Mouse (Mus musculus) limb, embryonic 15.5 days (tissue): ENCODE measurements at regions not wholly inside any gene's neighbourhood (a gene's known extent, or its start where the extent isn't known, plus 50 kb on each side); places are given as distances from the start of the nearest gene placed in this dataset.
A peak's percentile ranks its signal among the peaks of the same experiment; 100 is the strongest.

ENCODE experiments used
- ATAC-seq: fragments of 200-750 bp; cut with Nextera tagmentation; 2 replicates; pipeline ENCODE4 v1.8.0; 2017; ENCODE audit warnings: low read depth, moderate TSS enrichment; ENCODE audit not compliant: insufficient number of reproducible peaks, low FRiP score, low TSS enrichment
- H3K27ac ChIP-seq: fragments of 300-500 bp; sonication (generic); 2 replicates; pipeline ENCODE4 v1.5.1; 2015; ENCODE audit warnings: moderate library complexity, mild to moderate bottlenecking, inconsistent platforms
- H3K27me3 ChIP-seq: fragments of 300-500 bp; sonication (generic); 2 replicates; pipeline ENCODE4 v1.6.1; 2015; ENCODE audit warnings: inconsistent platforms
- H3K36me3 ChIP-seq: fragments of 300-500 bp; sonication (generic); 2 replicates; pipeline ENCODE4 v1.6.1; 2015; ENCODE audit warnings: inconsistent platforms
- H3K4me1 ChIP-seq: fragments of 300-500 bp; sonication (generic); 2 replicates; pipeline ENCODE4 v1.6.1; 2015; ENCODE audit warnings: inconsistent platforms
- H3K4me2 ChIP-seq: fragments of 300-500 bp; sonication (generic); 2 replicates; pipeline ENCODE4 v1.6.1; 2015; ENCODE audit warnings: mild to moderate bottlenecking, inconsistent platforms
- H3K4me3 ChIP-seq: fragments of 300-500 bp; sonication (generic); 2 replicates; pipeline ENCODE4 v1.5.1; 2015; ENCODE audit warnings: mild to moderate bottlenecking, inconsistent platforms
- H3K9ac ChIP-seq: fragments of 300-500 bp; sonication (generic); 2 replicates; pipeline ENCODE4 v1.6.1; 2015; ENCODE audit warnings: inconsistent platforms
- H3K9me3 ChIP-seq: fragments of 300-500 bp; sonication (generic); 2 replicates; pipeline ENCODE4 v1.6.1; 2016; ENCODE audit warnings: inconsistent platforms
- WGBS: fragments of 180-500 bp; shearing (Covaris S2); methylation state at CpG from one replicate; pipeline ENCODE4 v1.1.7; 2015; 5-methylcytosine and 5-hydroxymethylcytosine counted together

GRCm38 (mm10) chr6:143589666-143590065 lies 422.6 kb downstream of the Etnk1 start:
- 68% methylated on average over 1 of the region's 1 CpGs for WGBS
- Histone ChIP-seq H3K4me2 (no peak overlapping the region), H3K9me3 (no peaks in the 10 kb centered on the region), H3K4me3 (no peak overlapping the region), H3K36me3 (no peaks in the 10 kb centered on the region), H3K27me3 (no peaks in the 10 kb centered on the region), H3K4me1 (no peaks in the 10 kb centered on the region), H3K27ac (no peak overlapping the region), H3K9ac (no peak overlapping the region)
- ATAC-seq: no peak

GRCm38 (mm10) chr6:143590231-143590630 lies 423.2 kb downstream of the Etnk1 start:
- 46% methylated on average over 4 of the region's 4 CpGs for WGBS
- H3K27ac ChIP-seq: no peak overlapping the region
- H3K36me3 ChIP-seq: no peaks in the 10 kb centered on the region
- H3K4me1 ChIP-seq: no peaks in the 10 kb centered on the region
- H3K9ac ChIP-seq: no peak overlapping the region
- H3K9me3 ChIP-seq: no peaks in the 10 kb centered on the region
- no peak overlapping the region for H3K4me3 ChIP-seq
- H3K27me3 ChIP-seq: no peaks in the 10 kb centered on the region
- no peak for ATAC-seq
- H3K4me2 ChIP-seq: no peak overlapping the region

GRCm38 (mm10) chr6:143592490-143592889 lies 425.5 kb downstream of the Etnk1 start:
- Histone ChIP-seq H3K27me3 (no peaks in the 10 kb centered on the region), H3K4me3 (no peak overlapping the region), H3K9me3 (no peaks in the 10 kb centered on the region), H3K36me3 (no peaks in the 10 kb centered on the region), H3K4me1 (no peaks in the 10 kb centered on the region), H3K27ac (no peak overlapping the region), H3K9ac (no peak overlapping the region), H3K4me2 (no peak overlapping the region)
- WGBS: 90% methylated on average over 3 of the region's 3 CpGs
- no peak for ATAC-seq

GRCm38 (mm10) chr6:143595486-143595885 lies 428.5 kb downstream of the Etnk1 start:
- no peak for ATAC-seq
- Histone ChIP-seq H3K36me3 (no peaks in the 10 kb centered on the region), H3K4me2 (no peak overlapping the region), H3K9me3 (no peaks in the 10 kb centered on the region), H3K9ac (no peak overlapping the region), H3K27ac (no peak overlapping the region), H3K4me1 (no peaks in the 10 kb centered on the region), H3K27me3 (no peaks in the 10 kb centered on the region), H3K4me3 (no peak overlapping the region)
- 33% methylated on average over 2 of the region's 2 CpGs for WGBS

DNA sequence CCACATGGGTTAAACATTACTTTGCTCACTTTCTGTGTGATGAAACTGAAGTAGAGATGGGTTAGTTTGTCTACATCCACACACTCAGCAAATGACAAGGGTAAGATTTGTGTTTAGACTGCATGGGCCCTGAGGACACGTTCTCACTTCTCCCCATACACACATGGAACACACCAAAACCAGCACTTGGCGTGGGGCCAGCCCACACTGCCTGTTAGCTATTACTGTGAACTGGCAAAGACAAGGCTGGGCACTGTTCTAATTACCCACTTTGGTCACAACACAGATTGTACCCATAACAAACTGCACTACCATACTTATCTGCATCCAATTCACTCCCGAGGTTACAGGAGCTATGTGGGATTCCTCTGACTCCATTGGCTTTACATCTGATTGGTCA lies 430.4 kb downstream of the Etnk1 start:
- Histone ChIP-seq H3K27ac (no peak overlapping the region), H3K4me2 (no peak overlapping the region), H3K4me3 (no peak overlapping the region), H3K36me3 (no peaks in the 10 kb centered on the region), H3K9me3 (no peaks in the 10 kb centered on the region), H3K9ac (no peak overlapping the region), H3K4me1 (no peaks in the 10 kb centered on the region), H3K27me3 (no peaks in the 10 kb centered on the region)
- 56% methylated on average over 3 of the region's 3 CpGs for WGBS
- no peak for ATAC-seq

- no peaks in the 10 kb centered on the region for H3K27me3 ChIP-seq
- WGBS: 68% methylated on average over 4 of the region's 4 CpGs
- no peaks in the 10 kb centered on the region for H3K36me3 ChIP-seq
- no peak for ATAC-seq
- no peak overlapping the region for H3K4me3 ChIP-seq
- H3K4me1 ChIP-seq: no peaks in the 10 kb centered on the region
- 0 out of 2 replicates have a peak overlapping the region, but pooled peaks have one; percentile 11 for H3K27ac ChIP-seq
- H3K4me2 ChIP-seq: no peak overlapping the region
- no peaks in the 10 kb centered on the region for H3K9me3 ChIP-seq
- no peak overlapping the region for H3K9ac ChIP-seq
Observed at GRCm38 (mm10) chr6:143598916-143599315, 431.9 kb downstream of the Etnk1 start.

DNA sequence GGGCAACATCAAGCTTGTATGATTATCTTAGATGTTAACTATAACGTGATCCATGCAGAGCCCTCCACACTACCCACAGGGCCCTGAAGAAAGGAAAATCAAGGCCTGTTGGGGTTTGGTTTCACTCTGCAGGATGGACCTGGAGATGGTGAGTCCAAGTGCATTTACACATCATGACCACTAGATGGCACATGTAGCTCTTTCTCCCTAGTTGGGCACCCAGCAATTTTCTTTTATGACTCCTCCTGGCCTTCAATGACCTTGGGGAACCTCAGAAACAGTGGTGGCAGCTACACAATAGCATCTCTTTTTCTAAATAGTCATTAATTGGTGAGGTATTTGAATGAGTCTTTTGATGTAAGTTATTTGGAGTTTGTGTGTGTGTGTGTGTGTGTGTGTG lies 442.1 kb downstream of the Etnk1 start:
- Histone ChIP-seq H3K9me3 (no peaks in the 10 kb centered on the region), H3K4me2 (no peak overlapping the region), H3K4me3 (no peak overlapping the region), H3K9ac (no peak overlapping the region), H3K27me3 (peaks cover 4% of the 10 kb centered on the region; the same call in 1 of the 2 replicates), H3K27ac (no peak overlapping the region), H3K36me3 (no peaks in the 10 kb centered on the region), H3K4me1 (peaks cover 6% of the 10 kb centered on the region; the same call in 1 of the 2 replicates)
- no peak for ATAC-seq
- WGBS: 87% methylated on average over 1 of the region's 1 CpGs

GRCm38 (mm10) chr6:143612966-143613365 lies 445.9 kb downstream of the Etnk1 start:
- 73% methylated on average over 10 of the region's 10 CpGs for WGBS
- no peak overlapping the region for H3K27ac ChIP-seq
- peaks cover 7% of the 10 kb centered on the region; the same call in 1 of the 2 replicates for H3K27me3 ChIP-seq
- H3K9ac ChIP-seq: no peak overlapping the region
- H3K4me1 ChIP-seq: 0 out of 2 replicates have a peak, but pooled peaks cover 3% of the 10 kb centered on the region
- H3K9me3 ChIP-seq: no peaks in the 10 kb centered on the region
- H3K4me3 ChIP-seq: no peak overlapping the region
- ATAC-seq: no peak
- no peak overlapping the region for H3K4me2 ChIP-seq
- no peaks in the 10 kb centered on the region for H3K36me3 ChIP-seq

DNA sequence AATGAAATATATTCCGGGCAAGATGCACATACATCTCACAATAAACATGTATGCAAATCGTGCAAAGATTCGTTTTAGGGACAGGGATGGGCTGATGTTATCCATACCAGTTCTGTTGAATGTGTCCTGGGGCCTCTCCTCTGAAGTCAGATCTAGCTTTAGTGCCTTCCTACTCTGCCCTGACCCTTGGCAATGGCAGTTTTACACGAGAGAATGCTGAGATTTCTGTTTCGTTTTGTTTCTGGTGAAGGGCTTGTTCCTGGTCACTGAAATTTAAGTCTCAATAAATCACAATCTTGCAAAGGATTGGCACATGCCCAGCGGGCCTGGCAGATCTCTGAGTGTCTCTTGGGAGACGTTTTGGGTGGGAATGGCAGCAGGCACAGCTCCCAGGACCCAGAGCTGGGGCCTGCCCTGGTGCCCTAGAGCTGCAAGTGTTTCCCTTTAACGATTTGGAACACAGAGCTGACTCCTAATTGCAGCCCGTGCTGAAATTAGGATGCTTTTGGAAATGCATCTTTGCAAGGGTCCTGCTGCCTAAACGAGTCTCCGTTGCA lies 447.5 kb downstream of the Etnk1 start:
- no peak overlapping the region for H3K27ac ChIP-seq

DNA sequence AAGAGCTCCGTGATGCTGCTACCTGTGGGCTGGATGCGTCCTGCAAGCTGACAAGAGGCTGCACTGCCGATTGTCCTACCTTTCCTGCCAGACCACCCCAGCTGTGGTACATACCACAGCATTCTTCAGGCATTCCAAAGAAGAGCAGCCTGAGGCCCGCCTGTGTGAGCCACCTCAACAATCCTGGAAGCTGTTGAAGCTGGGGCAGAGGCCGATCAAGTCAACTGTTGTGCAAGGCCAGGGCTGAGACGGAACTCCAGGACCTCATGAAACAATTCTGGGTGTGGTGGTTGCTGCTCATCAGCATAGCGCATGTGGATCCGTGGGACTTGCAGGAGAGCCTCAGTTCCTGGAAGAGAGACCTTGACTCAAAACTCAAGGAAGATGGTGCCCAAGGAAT lies 448.3 kb downstream of the Etnk1 start:
- peaks cover 7% of the 10 kb centered on the region; the same call in 1 of the 2 replicates for H3K27me3 ChIP-seq
- H3K27ac ChIP-seq: no peak overlapping the region
- H3K4me2 ChIP-seq: no peak overlapping the region
- WGBS: 70% methylated on average over 8 of the region's 8 CpGs
- no peak overlapping the region for H3K4me3 ChIP-seq
- no peaks in the 10 kb centered on the region for H3K36me3 ChIP-seq
- peaks cover 7% of the 10 kb centered on the region for H3K4me1 ChIP-seq
- H3K9me3 ChIP-seq: no peaks in the 10 kb centered on the region
- no peak for ATAC-seq
- no peak overlapping the region for H3K9ac ChIP-seq

More for the DNA sequence above, 447.5 kb downstream of the Etnk1 start:
- Histone ChIP-seq H3K27me3 (peaks cover 7% of the 10 kb centered on the region; the same call in 1 of the 2 replicates), H3K4me3 (no peak overlapping the region), H3K4me1 (peaks cover 7% of the 10 kb centered on the region), H3K9me3 (no peaks in the 10 kb centered on the region), H3K9ac (no peak overlapping the region), H3K4me2 (no peak overlapping the region), H3K36me3 (no peaks in the 10 kb centered on the region)
- 46% methylated on average over 11 of the region's 11 CpGs for WGBS
- no peak for ATAC-seq

DNA sequence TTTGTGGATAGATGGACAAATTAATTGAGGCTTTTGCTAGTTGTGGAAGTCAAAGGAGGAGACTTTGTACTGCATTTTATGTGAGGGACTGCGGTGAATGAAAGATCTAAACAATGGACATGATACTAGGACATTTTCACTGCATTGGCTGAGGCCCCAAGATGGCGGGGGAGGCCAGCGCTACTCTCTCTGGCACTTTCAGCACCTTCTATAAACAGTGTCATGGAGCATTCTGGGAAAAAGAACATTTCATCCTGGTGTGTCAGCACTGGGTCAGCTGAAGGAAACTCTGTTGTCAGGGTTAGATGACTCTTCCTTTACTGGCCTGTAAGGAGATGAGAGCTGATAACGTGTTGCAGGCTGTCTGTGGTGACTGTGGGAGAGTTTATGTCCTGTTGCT lies 449.4 kb downstream of the Etnk1 start:
- no peak for ATAC-seq
- Histone ChIP-seq H3K9ac (no peak overlapping the region), H3K36me3 (no peaks in the 10 kb centered on the region), H3K4me3 (no peak overlapping the region), H3K27me3 (peaks cover 7% of the 10 kb centered on the region; the same call in 1 of the 2 replicates), H3K4me1 (peaks cover 7% of the 10 kb centered on the region), H3K9me3 (no peaks in the 10 kb centered on the region), H3K4me2 (no peak overlapping the region), H3K27ac (no peak overlapping the region)
- WGBS: 90% methylated on average over 4 of the region's 4 CpGs

- H3K27ac ChIP-seq: 0 out of 2 replicates have a peak overlapping the region, but pooled peaks have one; percentile 13
- H3K4me1 ChIP-seq: peaks cover 7% of the 10 kb centered on the region
- no peaks in the 10 kb centered on the region for H3K36me3 ChIP-seq
- no peak overlapping the region for H3K9ac ChIP-seq
- H3K4me2 ChIP-seq: peak overlapping the region; percentile 13; the same call in 1 of the 2 replicates
- no peak for ATAC-seq
- H3K4me3 ChIP-seq: no peak overlapping the region
- WGBS: 31% methylated on average over 10 of the region's 10 CpGs
- peaks cover 7% of the 10 kb centered on the region; the same call in 1 of the 2 replicates for H3K27me3 ChIP-seq
- H3K9me3 ChIP-seq: no peaks in the 10 kb centered on the region
Observed at GRCm38 (mm10) chr6:143618558-143618957, 451.5 kb downstream of the Etnk1 start.

DNA sequence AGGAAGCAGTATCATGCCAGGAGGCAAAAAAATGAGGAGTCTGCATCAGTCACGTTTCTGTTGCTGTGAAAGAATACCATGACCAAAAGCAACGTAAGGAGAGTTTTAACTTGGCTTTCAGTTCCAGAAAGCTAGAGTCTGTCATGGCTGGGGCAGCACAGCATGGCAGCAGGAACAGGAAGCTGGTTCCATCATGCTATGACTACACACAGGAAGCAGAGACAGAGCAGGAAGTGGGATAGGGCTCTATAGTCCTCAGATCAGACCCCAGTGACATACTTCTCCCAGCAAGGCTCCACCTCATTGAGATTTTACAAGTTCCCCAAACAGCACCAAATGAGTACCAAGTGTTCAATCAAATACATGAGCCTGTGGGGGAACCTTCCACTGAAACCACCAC lies 453.6 kb downstream of the Etnk1 start:
- H3K4me2 ChIP-seq: no peak overlapping the region
- no peak overlapping the region for H3K9ac ChIP-seq
- H3K9me3 ChIP-seq: no peaks in the 10 kb centered on the region
- no peak for ATAC-seq
- peaks cover 6% of the 10 kb centered on the region for H3K4me1 ChIP-seq
- H3K27ac ChIP-seq: no peak overlapping the region
- 69% methylated on average over 2 of the region's 2 CpGs for WGBS
- no peak overlapping the region for H3K4me3 ChIP-seq
- no peaks in the 10 kb centered on the region for H3K36me3 ChIP-seq
- H3K27me3 ChIP-seq: peaks cover 3% of the 10 kb centered on the region; the same call in 1 of the 2 replicates
